Mouse (Mus musculus): ENCODE data around the gene Thsd7a. TPM values are rescaled to one million over a fixed set of nuclear protein-coding genes. Genes with fewer than 3 reads are reported as not detected.

The Thsd7a gene
- polyA plus RNA-seq, 1 experiment from 2014 or later: 0.24 TPM

- WGBS (ENCODE audit: insufficient replicate concordance): 64% methylated on average over 8 of the region's 8 CpGs
These were observed 10.4 kb upstream of the Thsd7a start for GRCm38 (mm10) chr6:12759328-12760193.

GRCm38 (mm10) chr6:12752297-12752696, 3.1 kb upstream of the Thsd7a start:
- ATAC-seq (ENCODE audit: low read depth): no peak
- H3K27ac ChIP-seq (ENCODE audit: low read length): no peak overlapping the region
- H3K9ac ChIP-seq (ENCODE audit: low read depth, low read length): no peak overlapping the region
- H3K4me2 ChIP-seq (ENCODE audit: low read depth, low read length): no peak overlapping the region
- H3K4me1 ChIP-seq (ENCODE audit: control insufficient read depth, low read depth, low read length): no peaks in the 10 kb centered on the region; the same call in 1 of the 2 replicates
- peaks cover 19% of the 10 kb centered on the region for H3K27me3 ChIP-seq (ENCODE audit: control insufficient read depth, insufficient read depth, low read depth, low read length)
- no peak overlapping the region for H3K4me3 ChIP-seq (ENCODE audit: low read depth, low read length)
- H3K9me3 ChIP-seq (replicated peaks; ENCODE audit: control insufficient read depth, low read length): no peaks in the 10 kb centered on the region
- H3K36me3 ChIP-seq (ENCODE audit: control insufficient read depth, insufficient read depth): no peaks in the 10 kb centered on the region

More at GRCm38 (mm10) chr6:12759328-12760193, 10.4 kb upstream of the Thsd7a start:
- Histone ChIP-seq H3K27ac (ENCODE audit: low read length) (no peak overlapping the region), H3K27me3 (ENCODE audit: control insufficient read depth, insufficient read depth, low read depth, low read length) (no peaks in the 10 kb centered on the region), H3K4me3 (ENCODE audit: low read depth, low read length) (no peak overlapping the region), H3K4me2 (ENCODE audit: low read depth, low read length) (no peak overlapping the region), H3K9me3 (replicated peaks; ENCODE audit: control insufficient read depth, low read length) (no peaks in the 10 kb centered on the region), H3K9ac (ENCODE audit: low read depth, low read length) (no peak overlapping the region), H3K36me3 (ENCODE audit: control insufficient read depth, insufficient read depth) (no peaks in the 10 kb centered on the region), H3K4me1 (ENCODE audit: control insufficient read depth, low read depth, low read length) (no peaks in the 10 kb centered on the region)
- no peak for ATAC-seq (ENCODE audit: low read depth)

DNA sequence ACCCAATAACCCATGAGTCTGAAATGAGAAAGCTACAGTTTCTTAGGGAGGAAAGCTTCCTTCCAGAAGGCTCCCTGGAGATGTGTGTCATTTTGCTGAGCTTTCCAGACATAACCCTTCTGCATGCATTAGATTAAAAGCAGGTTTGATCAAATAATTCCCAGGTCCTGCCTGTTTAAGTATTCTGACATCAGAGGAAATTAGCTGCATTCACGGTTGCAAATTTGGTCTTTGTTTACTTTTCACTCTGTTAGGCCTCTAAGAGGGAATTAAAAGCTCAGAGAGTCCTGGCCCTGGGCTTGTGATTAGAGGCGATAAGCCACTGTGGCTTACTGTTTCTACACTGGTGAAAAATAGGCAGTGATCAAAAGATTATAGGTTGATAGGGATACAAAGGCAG, 1.2 kb upstream of the Thsd7a start:
- H3K4me3 ChIP-seq (ENCODE audit: low read depth, low read length): no peak overlapping the region
- H3K9me3 ChIP-seq (replicated peaks; ENCODE audit: control insufficient read depth, low read length): no peaks in the 10 kb centered on the region
- peaks cover 19% of the 10 kb centered on the region for H3K27me3 ChIP-seq (ENCODE audit: control insufficient read depth, insufficient read depth, low read depth, low read length)
- no peak overlapping the region for H3K9ac ChIP-seq (ENCODE audit: low read depth, low read length)
- H3K4me2 ChIP-seq (ENCODE audit: low read depth, low read length): no peak overlapping the region
- WGBS (ENCODE audit: insufficient replicate concordance): 35% methylated on average over 2 of the region's 2 CpGs
- H3K4me1 ChIP-seq (ENCODE audit: control insufficient read depth, low read depth, low read length): no peaks in the 10 kb centered on the region; the same call in 1 of the 2 replicates
- H3K36me3 ChIP-seq (ENCODE audit: control insufficient read depth, insufficient read depth): no peaks in the 10 kb centered on the region
- ATAC-seq (ENCODE audit: low read depth): no peak
- no peak overlapping the region for H3K27ac ChIP-seq (ENCODE audit: low read length)

DNA sequence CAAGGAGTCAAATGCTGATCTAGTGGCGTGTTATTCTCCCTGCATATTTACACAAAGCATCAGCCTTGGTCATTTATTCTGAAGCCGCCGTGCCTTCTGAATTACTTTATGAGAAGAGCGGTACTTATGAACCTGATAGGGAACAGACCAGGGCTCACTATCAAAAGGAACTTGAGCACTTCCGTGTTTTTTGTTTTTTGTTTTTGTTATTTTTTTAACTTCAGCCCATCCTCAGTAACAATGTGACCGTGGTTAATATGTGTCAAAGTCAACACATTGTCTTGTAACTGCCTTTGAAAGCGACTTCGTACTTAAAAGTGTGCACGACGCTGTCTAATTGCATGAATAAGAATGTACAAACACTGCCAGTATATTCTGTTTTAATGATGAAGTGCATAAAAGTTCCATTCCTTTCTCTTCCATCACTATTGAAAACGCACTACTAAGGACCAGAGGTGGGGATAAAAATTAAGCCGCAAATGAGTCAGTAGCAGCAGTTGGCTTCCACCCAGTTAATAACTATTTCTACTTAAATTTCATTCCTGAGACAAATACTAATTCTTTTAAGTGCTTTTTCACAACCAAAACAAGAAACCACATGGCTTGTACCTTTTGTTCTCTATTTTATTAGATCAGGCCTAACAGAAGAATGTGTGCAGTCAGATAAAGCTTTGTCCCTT, 461 bp upstream of the Thsd7a start:
- 16% methylated on average over 12 of the region's 12 CpGs for WGBS (ENCODE audit: insufficient replicate concordance)

DNA sequence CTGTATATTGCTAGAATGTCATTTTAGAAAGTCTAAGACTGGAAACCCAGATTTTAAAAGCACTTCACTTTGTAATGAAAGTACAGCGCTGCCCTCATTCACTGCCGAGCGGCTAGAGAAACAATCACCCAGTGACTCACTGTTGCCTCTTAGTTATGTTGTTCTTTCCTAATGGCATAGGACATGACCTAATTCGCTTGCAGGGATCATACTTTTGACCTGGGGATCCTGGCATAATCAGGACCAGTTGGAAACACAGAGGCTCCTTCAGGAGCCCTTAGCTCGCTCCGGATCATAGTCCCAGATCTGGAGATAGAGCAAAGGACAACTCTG, 790 bp downstream of the Thsd7a start:
- Histone ChIP-seq H3K27me3 (ENCODE audit: control insufficient read depth, insufficient read depth, low read depth, low read length) (peaks cover 19% of the 10 kb centered on the region), H3K4me3 (ENCODE audit: low read depth, low read length) (peak overlapping the region; percentile 46), H3K9ac (ENCODE audit: low read depth, low read length) (no peak overlapping the region), H3K4me1 (ENCODE audit: control insufficient read depth, low read depth, low read length) (no peaks in the 10 kb centered on the region; the same call in 1 of the 2 replicates), H3K4me2 (ENCODE audit: low read depth, low read length) (peak overlapping the region; percentile 49), H3K9me3 (replicated peaks; ENCODE audit: control insufficient read depth, low read length) (no peaks in the 10 kb centered on the region), H3K27ac (ENCODE audit: low read length) (no peak overlapping the region), H3K36me3 (ENCODE audit: control insufficient read depth, insufficient read depth) (no peaks in the 10 kb centered on the region)
- ATAC-seq (ENCODE audit: low read depth): no peak
- WGBS (ENCODE audit: insufficient replicate concordance): under 1% methylated on average over 6 of the region's 6 CpGs

More for the DNA sequence above, 461 bp upstream of the Thsd7a start:
- no peak overlapping the region for H3K9ac ChIP-seq (ENCODE audit: low read depth, low read length)
- ATAC-seq (ENCODE audit: low read depth): no peak
- H3K36me3 ChIP-seq (ENCODE audit: control insufficient read depth, insufficient read depth): no peaks in the 10 kb centered on the region
- peaks cover 19% of the 10 kb centered on the region for H3K27me3 ChIP-seq (ENCODE audit: control insufficient read depth, insufficient read depth, low read depth, low read length)
- H3K9me3 ChIP-seq (replicated peaks; ENCODE audit: control insufficient read depth, low read length): no peaks in the 10 kb centered on the region
- no peaks in the 10 kb centered on the region; the same call in 1 of the 2 replicates for H3K4me1 ChIP-seq (ENCODE audit: control insufficient read depth, low read depth, low read length)
- H3K4me2 ChIP-seq (ENCODE audit: low read depth, low read length): peak overlapping the region; percentile 49
- no peak overlapping the region for H3K27ac ChIP-seq (ENCODE audit: low read length)
- peak overlapping the region; percentile 46; the same call in 1 of the 2 replicates for H3K4me3 ChIP-seq (ENCODE audit: low read depth, low read length)

DNA sequence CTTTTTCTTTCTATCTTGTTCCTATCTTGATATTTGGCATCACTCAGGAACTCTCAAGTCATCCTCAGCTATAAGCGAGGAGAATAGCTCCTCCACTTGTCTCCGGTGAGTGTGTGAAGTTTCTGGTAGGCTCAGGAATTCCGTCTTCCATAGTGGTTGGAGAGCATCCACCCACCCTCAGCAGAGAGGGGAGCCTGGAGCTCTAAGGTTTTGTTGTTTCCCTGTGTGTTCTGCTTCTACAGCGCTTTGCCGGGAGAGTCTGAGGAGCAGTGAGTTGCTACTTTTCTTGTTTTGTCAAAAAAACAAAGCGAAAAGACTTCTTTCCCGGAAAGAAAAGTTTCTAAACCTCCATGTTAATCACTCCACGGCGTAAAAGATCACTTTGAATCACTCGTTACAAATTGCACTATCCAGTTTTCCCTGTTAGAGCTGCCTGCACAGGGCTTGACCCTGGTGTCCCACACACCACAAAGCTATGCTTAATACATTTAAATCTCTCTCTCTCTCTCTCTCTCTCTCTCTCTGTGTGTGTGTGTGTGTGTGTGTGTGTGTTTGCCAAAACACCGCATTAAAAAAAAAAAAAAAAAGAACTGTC, 1.3 kb downstream of the Thsd7a start:
- no peaks in the 10 kb centered on the region; the same call in 1 of the 2 replicates for H3K4me1 ChIP-seq (ENCODE audit: control insufficient read depth, low read depth, low read length)
- no peaks in the 10 kb centered on the region for H3K36me3 ChIP-seq (ENCODE audit: control insufficient read depth, insufficient read depth)
- H3K27me3 ChIP-seq (ENCODE audit: control insufficient read depth, insufficient read depth, low read depth, low read length): peaks cover 19% of the 10 kb centered on the region
- H3K9me3 ChIP-seq (replicated peaks; ENCODE audit: control insufficient read depth, low read length): no peaks in the 10 kb centered on the region
- H3K4me2 ChIP-seq (ENCODE audit: low read depth, low read length): no peak overlapping the region
- no peak overlapping the region for H3K9ac ChIP-seq (ENCODE audit: low read depth, low read length)
- no peak overlapping the region; the same call in 1 of the 2 replicates for H3K4me3 ChIP-seq (ENCODE audit: low read depth, low read length)
- WGBS (ENCODE audit: insufficient replicate concordance): 7% methylated on average over 11 of the region's 11 CpGs
- no peak overlapping the region for H3K27ac ChIP-seq (ENCODE audit: low read length)
- no peak for ATAC-seq (ENCODE audit: low read depth)

- no peak overlapping the region for H3K4me2 ChIP-seq (ENCODE audit: low read depth, low read length)
- WGBS (ENCODE audit: insufficient replicate concordance): 49% methylated on average over 4 of the region's 4 CpGs
- H3K27me3 ChIP-seq (ENCODE audit: control insufficient read depth, insufficient read depth, low read depth, low read length): peaks cover 2% of the 10 kb centered on the region
- no peaks in the 10 kb centered on the region for H3K4me1 ChIP-seq (ENCODE audit: control insufficient read depth, low read depth, low read length)
- H3K27ac ChIP-seq (ENCODE audit: low read length): no peak overlapping the region
- H3K9ac ChIP-seq (ENCODE audit: low read depth, low read length): no peak overlapping the region
- H3K4me3 ChIP-seq (ENCODE audit: low read depth, low read length): no peak overlapping the region
- ATAC-seq (ENCODE audit: low read depth): no peak
- H3K9me3 ChIP-seq (replicated peaks; ENCODE audit: control insufficient read depth, low read length): no peaks in the 10 kb centered on the region
- no peaks in the 10 kb centered on the region for H3K36me3 ChIP-seq (ENCODE audit: control insufficient read depth, insufficient read depth)
These were observed 6.4 kb downstream of the Thsd7a start for GRCm38 (mm10) chr6:12742791-12743190.

DNA sequence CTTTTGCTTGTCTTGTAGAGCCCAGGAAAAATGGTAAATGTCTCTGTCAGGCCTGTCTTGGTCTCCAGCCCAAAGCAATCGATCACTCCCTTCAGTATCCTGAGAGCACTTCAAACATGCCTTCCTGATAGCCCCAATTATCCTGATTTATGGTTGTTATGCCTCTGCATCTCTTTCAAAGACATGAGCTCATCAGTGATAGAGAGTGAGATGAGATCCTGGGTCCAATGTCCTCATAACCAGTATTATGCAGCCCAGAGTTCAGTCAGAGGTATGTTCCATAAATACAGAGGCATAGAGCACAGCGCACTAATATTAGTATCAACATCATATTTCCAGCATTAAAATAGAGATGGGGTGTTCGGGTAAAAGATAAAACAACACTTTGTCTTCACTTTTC, 15.3 kb downstream of the Thsd7a start:
- ATAC-seq (ENCODE audit: low read depth): no peak
- no peaks in the 10 kb centered on the region for H3K9me3 ChIP-seq (replicated peaks; ENCODE audit: control insufficient read depth, low read length)
- H3K4me3 ChIP-seq (ENCODE audit: low read depth, low read length): no peak overlapping the region
- no peaks in the 10 kb centered on the region for H3K4me1 ChIP-seq (ENCODE audit: control insufficient read depth, low read depth, low read length)
- H3K9ac ChIP-seq (ENCODE audit: low read depth, low read length): no peak overlapping the region
- H3K27ac ChIP-seq (ENCODE audit: low read length): no peak overlapping the region
- WGBS (ENCODE audit: insufficient replicate concordance): 58% methylated on average over 3 of the region's 3 CpGs
- no peaks in the 10 kb centered on the region for H3K36me3 ChIP-seq (ENCODE audit: control insufficient read depth, insufficient read depth)
- H3K27me3 ChIP-seq (ENCODE audit: control insufficient read depth, insufficient read depth, low read depth, low read length): no peaks in the 10 kb centered on the region
- H3K4me2 ChIP-seq (ENCODE audit: low read depth, low read length): no peak overlapping the region

GRCm38 (mm10) chr6:12716071-12716470, 33.1 kb downstream of the Thsd7a start:
- H3K9ac ChIP-seq (ENCODE audit: low read depth, low read length): no peak overlapping the region
- ATAC-seq (ENCODE audit: low read depth): no peak
- no peak overlapping the region for H3K4me2 ChIP-seq (ENCODE audit: low read depth, low read length)
- no peaks in the 10 kb centered on the region for H3K36me3 ChIP-seq (ENCODE audit: control insufficient read depth, insufficient read depth)
- no peak overlapping the region for H3K27ac ChIP-seq (ENCODE audit: low read length)
- H3K9me3 ChIP-seq (replicated peaks; ENCODE audit: control insufficient read depth, low read length): no peaks in the 10 kb centered on the region
- WGBS (ENCODE audit: insufficient replicate concordance): 67% methylated on average over 8 of the region's 8 CpGs
- H3K4me1 ChIP-seq (ENCODE audit: control insufficient read depth, low read depth, low read length): no peaks in the 10 kb centered on the region
- H3K4me3 ChIP-seq (ENCODE audit: low read depth, low read length): no peak overlapping the region
- H3K27me3 ChIP-seq (ENCODE audit: control insufficient read depth, insufficient read depth, low read depth, low read length): no peaks in the 10 kb centered on the region
